Mouse (Mus musculus) ES-Bruce4 (cell line): ENCODE data around the gene Intu. TPM values are rescaled to one million over a fixed set of nuclear protein-coding genes. Genes with fewer than 3 reads are reported as not detected.

Experiments used
- H3K27ac ChIP-seq: 2 replicates; pipeline ENCODE4 v1.5.1; 2012; ENCODE audit warnings: low read length, inconsistent platforms; ENCODE audit not compliant: insufficient read depth
- H3K27me3 ChIP-seq: 2 replicates; pipeline ENCODE4 v1.6.1; 2012; ENCODE audit warnings: mild to moderate bottlenecking, low read length, inconsistent platforms; ENCODE audit not compliant: control insufficient read depth, poor library complexity, insufficient read depth, severe bottlenecking
- H3K36me3 ChIP-seq: 2 replicates; pipeline ENCODE4 v1.6.1; 2012; ENCODE audit warnings: inconsistent platforms, mild to moderate bottlenecking, low read length, moderate library complexity; ENCODE audit not compliant: control insufficient read depth, poor library complexity, insufficient read depth, severe bottlenecking
- H3K4me1 ChIP-seq: one replicate; pipeline ENCODE4 v1.8.1; 2011; ENCODE audit warnings: low read length; ENCODE audit not compliant: control insufficient read depth, insufficient read depth
- H3K4me3 ChIP-seq: 2 replicates; pipeline ENCODE4 v1.5.1; 2011; ENCODE audit warnings: low read depth, mild to moderate bottlenecking, low read length
- H3K9ac ChIP-seq: 2 replicates; pipeline ENCODE4 v1.6.1; 2012; ENCODE audit warnings: low read depth, mild to moderate bottlenecking, inconsistent platforms; ENCODE audit not compliant: poor library complexity, severe bottlenecking
- H3K9me3 ChIP-seq: replicated peaks from 2 replicates; pipeline ENCODE4 v1.6.1; 2012; ENCODE audit warnings: mild to moderate bottlenecking, low read length, inconsistent platforms; ENCODE audit not compliant: control insufficient read depth, poor library complexity, insufficient read depth, severe bottlenecking
- CTCF ChIP-seq: IDR thresholded peaks from one replicate; pipeline ENCODE4 v1.8.1; 2011; ENCODE audit warnings: low read depth, low read length
- EP300 ChIP-seq: IDR thresholded peaks from 2 replicates; pipeline ENCODE4 v1.6.1; 2011; ENCODE audit warnings: low read depth, low read length; ENCODE audit not compliant: insufficient read depth
- POLR2A ChIP-seq: IDR thresholded peaks from one replicate; pipeline ENCODE4 v1.8.1; 2011; ENCODE audit warnings: low read length; ENCODE audit not compliant: insufficient read depth
- polyA plus RNA-seq: library from polyadenylated mRNA; stranded (reverse); fragments of >200 nt; gene quantifications from 2 replicates; pipeline ENCODE4 v1.2.4, GENCODE M21; 2011; ENCODE audit warnings: low read depth; ENCODE audit not compliant: missing spikeins, insufficient read depth, insufficient read length

Intu gene
- polyA plus RNA-seq, 1 experiment, result 7.1 TPM

GRCm38 (mm10) chr3:40683171-40683570, 152.1 kb downstream of the Intu start:
- no peak for TF ChIP-seq POLR2A
- no peak for TF ChIP-seq CTCF
- no peak for TF ChIP-seq EP300
- H3K27me3 ChIP-seq, result no peaks in the 10 kb centered on the region; the same call in 1 of the 2 replicates
- H3K4me1 ChIP-seq, result no peaks in the 10 kb centered on the region
- no peaks in the 10 kb centered on the region for H3K36me3 ChIP-seq
- no peak overlapping the region for H3K27ac ChIP-seq
- H3K9me3 ChIP-seq, result no peaks in the 10 kb centered on the region
- H3K9ac ChIP-seq, result no peak overlapping the region
- no peak overlapping the region for H3K4me3 ChIP-seq

GRCm38 (mm10) chr3:40685855-40686515, 154.9 kb downstream of the Intu start:
- Histone ChIP-seq H3K9me3 (no peaks in the 10 kb centered on the region), H3K9ac (no peak overlapping the region), H3K27ac (no peak overlapping the region), H3K4me1 (no peaks in the 10 kb centered on the region), H3K36me3 (no peaks in the 10 kb centered on the region), H3K4me3 (no peak overlapping the region), H3K27me3 (no peaks in the 10 kb centered on the region)
- TF ChIP-seq EP300 (no peak), CTCF (no peak), POLR2A (no peak)

- H3K9me3 ChIP-seq, result no peaks in the 10 kb centered on the region
- no peaks in the 10 kb centered on the region for H3K36me3 ChIP-seq
- H3K9ac ChIP-seq, result no peak overlapping the region
- no peak overlapping the region for H3K27ac ChIP-seq
- TF ChIP-seq CTCF, result no peak
- no peak for TF ChIP-seq EP300
- TF ChIP-seq POLR2A, result no peak
- H3K4me3 ChIP-seq, result no peak overlapping the region
- no peaks in the 10 kb centered on the region for H3K4me1 ChIP-seq
- H3K27me3 ChIP-seq, result no peaks in the 10 kb centered on the region
Measured at GRCm38 (mm10) chr3:40686836-40687235, 155.8 kb downstream of the Intu start.

DNA sequence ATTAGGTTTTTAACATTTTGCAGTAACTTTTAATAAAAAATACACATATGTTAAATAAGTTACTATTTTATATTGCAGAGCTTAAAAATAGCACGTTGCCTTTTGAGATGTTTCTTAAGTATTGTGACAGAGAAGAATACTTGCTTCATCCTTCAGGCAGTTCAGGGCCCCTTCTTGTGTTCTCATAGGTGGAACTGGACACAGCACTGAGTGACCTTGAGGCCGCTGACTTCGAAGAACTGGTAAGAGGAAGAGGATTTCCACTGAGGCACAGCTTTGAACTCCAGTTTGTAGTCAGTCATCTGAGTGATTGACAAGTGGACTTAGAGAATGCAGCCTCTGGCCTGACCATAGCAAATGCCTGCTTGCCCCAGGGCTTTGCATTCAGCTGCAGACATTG, 156.5 kb downstream of the Intu start:
- Histone ChIP-seq H3K9me3 (no peaks in the 10 kb centered on the region), H3K27ac (no peak overlapping the region), H3K4me1 (no peaks in the 10 kb centered on the region), H3K36me3 (no peaks in the 10 kb centered on the region), H3K27me3 (no peaks in the 10 kb centered on the region), H3K9ac (no peak overlapping the region), H3K4me3 (no peak overlapping the region)
- TF ChIP-seq POLR2A (no peak), CTCF (no peak), EP300 (no peak)

- Histone ChIP-seq H3K9ac (no peak overlapping the region), H3K27me3 (no peaks in the 10 kb centered on the region), H3K27ac (no peak overlapping the region), H3K4me1 (no peaks in the 10 kb centered on the region), H3K36me3 (no peaks in the 10 kb centered on the region), H3K9me3 (no peaks in the 10 kb centered on the region), H3K4me3 (no peak overlapping the region)
- TF ChIP-seq CTCF, result no peak
- no peak for TF ChIP-seq EP300
- no peak for TF ChIP-seq POLR2A
Measured at GRCm38 (mm10) chr3:40691566-40691965, 160.5 kb downstream of the Intu start.

DNA sequence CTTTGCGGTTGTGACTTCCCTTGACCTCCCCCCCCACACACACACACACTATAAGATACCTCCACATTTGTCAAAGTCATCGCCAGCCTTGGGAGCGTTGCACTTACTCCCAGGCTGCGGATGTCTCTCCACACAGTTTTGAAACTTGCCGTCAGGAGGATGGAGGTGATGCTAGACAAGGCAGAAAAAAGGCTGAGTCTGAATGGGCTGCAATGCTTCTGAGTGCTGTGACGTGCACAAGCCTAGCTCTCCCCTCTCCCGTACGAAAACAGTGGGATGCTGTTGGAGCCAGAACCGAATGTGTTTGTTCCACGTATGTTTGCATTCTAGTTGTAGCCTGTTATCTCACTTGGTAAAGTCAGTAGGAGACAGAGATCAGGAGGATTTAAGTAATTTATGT, 162.3 kb downstream of the Intu start:
- no peak overlapping the region for H3K27ac ChIP-seq
- no peak for TF ChIP-seq CTCF
- no peaks in the 10 kb centered on the region for H3K4me1 ChIP-seq
- no peaks in the 10 kb centered on the region for H3K27me3 ChIP-seq
- H3K9me3 ChIP-seq, result no peaks in the 10 kb centered on the region
- H3K9ac ChIP-seq, result no peak overlapping the region
- no peak overlapping the region for H3K4me3 ChIP-seq
- no peaks in the 10 kb centered on the region for H3K36me3 ChIP-seq
